Mouse (Mus musculus) midbrain, embryonic 16.5 days (tissue): ENCODE measurements around the gene BC117090. TPM values are rescaled to one million over a fixed set of nuclear protein-coding genes. Genes with fewer than 3 reads are reported as not detected.

Source experiments
- polyA plus RNA-seq: library from polyadenylated mRNA; unstranded; fragments of >200 nt; fragmentation: Nextera tagmentation; extraction: Ambion mirVana; gene quantifications from 2 replicates; pipeline ENCODE4 v1.2.1, GENCODE M21; 2015

The BC117090 gene
- polyA plus RNA-seq, 1 experiment from 2014 or later: not detected

Other genes with a start within 250 kb of the BC117090 start
- not detected in 2 replicates for gene Csta1, start 203.1 kb downstream of the BC117090 start, polyA plus RNA-seq
- gene Stfa2l1, start 177.5 kb downstream of the BC117090 start, polyA plus RNA-seq: 0.51 TPM in 1 of 2 replicates, not detected in the other
- 0.67 TPM in 1 of 2 replicates, not detected in the other for gene Gm5483, start 150.1 kb downstream of the BC117090 start, polyA plus RNA-seq
- gene Gm5416, start 123.9 kb downstream of the BC117090 start, polyA plus RNA-seq: not detected in 2 replicates
- not detected in 2 replicates for gene 2010005H15Rik, start 112.9 kb downstream of the BC117090 start, polyA plus RNA-seq
- gene Stfa1, start 57.4 kb downstream of the BC117090 start, polyA plus RNA-seq: 0.70 and 1.6 TPM in 2 replicates
- gene BC100530, start 33.4 kb upstream of the BC117090 start, polyA plus RNA-seq: 0.97 TPM in 1 of 2 replicates, not detected in the other
- not detected in 2 replicates for gene Stfa2, start 74.1 kb upstream of the BC117090 start, polyA plus RNA-seq
- gene Stfa3, start 121.1 kb upstream of the BC117090 start, polyA plus RNA-seq: 0.53 and 0.61 TPM in 2 replicates
- 0.20 and 0.59 TPM in 2 replicates for gene Casr, start 227.8 kb upstream of the BC117090 start, polyA plus RNA-seq